Comparison of ENCODE assay signal across 8 mouse cellular contexts in the genomic region with DNA sequence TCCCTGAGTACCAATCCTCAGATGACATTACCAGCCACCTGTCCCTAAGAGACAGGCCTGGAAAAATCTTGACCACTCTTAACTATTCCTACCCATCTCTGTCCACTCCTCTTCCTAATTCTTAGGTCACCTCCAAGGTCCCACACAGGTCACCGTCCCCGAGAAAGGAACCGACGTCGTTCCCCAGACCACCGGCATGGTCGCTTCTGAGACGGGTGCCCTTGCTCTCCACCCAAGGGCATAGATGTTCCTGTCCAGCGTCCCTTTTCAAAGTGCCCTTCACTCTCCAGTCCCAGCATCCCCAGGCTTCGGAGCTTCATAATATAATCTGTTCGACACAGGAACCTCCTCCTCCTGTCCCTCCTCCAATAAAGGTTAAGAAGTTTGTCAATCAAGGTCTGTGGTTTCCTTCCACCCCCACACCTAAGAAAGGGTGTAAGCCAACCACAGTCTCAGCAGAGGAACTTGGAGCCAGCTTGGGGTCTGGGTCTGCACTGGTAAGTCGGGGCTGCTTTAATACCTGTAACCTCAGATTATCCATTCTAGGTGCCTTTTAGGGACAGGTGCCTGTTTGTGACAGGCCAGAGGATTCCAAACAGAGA. TPM values are rescaled to one million over a fixed set of nuclear protein-coding genes. Genes with fewer than 3 reads are reported as not detected.
A peak's percentile ranks its signal among the peaks of the same experiment; 100 is the strongest.
DNase-seq lines count a peak whose midpoint lies in the region; ATAC-seq lines count a peak whose summit lies in the region.

Igflr1 (plus strand) TSS at position 458 of the 602 bp plus-strand sequence.

- no peaks in the 10 kb centered on the region for H3K27me3 ChIP-seq in forebrain, embryonic 12.5 days
- no peaks in the 10 kb centered on the region for H3K27me3 ChIP-seq in forebrain, embryonic 16.5 days (replicated peaks; ENCODE audit: control insufficient read depth, insufficient read depth, low read length)
- no peaks in the 10 kb centered on the region for H3K27me3 ChIP-seq in neural tube, embryonic 11.5 days (ENCODE audit: control insufficient read depth, insufficient read depth, low read length)
- H3K27me3 ChIP-seq in neural tube, embryonic 15.5 days (replicated peaks): no peaks in the 10 kb centered on the region

- H3K4me2 ChIP-seq in forebrain, embryonic 12.5 days: no peak within 1 kb of the TSS
- H3K4me2 ChIP-seq in forebrain, embryonic 16.5 days (ENCODE audit: low read length): no peak within 1 kb of the TSS
- no peak within 1 kb of the TSS for H3K4me2 ChIP-seq in neural tube, embryonic 11.5 days (ENCODE audit: low read depth)
- H3K4me2 ChIP-seq in neural tube, embryonic 15.5 days: peak within 1 kb of the TSS; percentile 79

- H3K9me3 ChIP-seq in forebrain, embryonic 12.5 days: no peaks in the 10 kb centered on the region
- H3K9me3 ChIP-seq in forebrain, embryonic 16.5 days (ENCODE audit: control insufficient read depth, low read length): no peaks in the 10 kb centered on the region
- H3K9me3 ChIP-seq in neural tube, embryonic 11.5 days (ENCODE audit: control insufficient read depth, low read length): no peaks in the 10 kb centered on the region
- H3K9me3 ChIP-seq in neural tube, embryonic 15.5 days (replicated peaks): no peaks in the 10 kb centered on the region

- no peak for ATAC-seq in forebrain, embryonic 12.5 days (ENCODE audit: low FRiP score)
- no peak for ATAC-seq in forebrain, embryonic 16.5 days
- no peak for ATAC-seq in neural tube, embryonic 11.5 days (ENCODE audit: insufficient read depth, low FRiP score, low TSS enrichment)
- ATAC-seq in neural tube, embryonic 15.5 days (ENCODE audit: low FRiP score): no peak

- no peak for DNase-seq in neural tube, embryonic 11.5 days (ENCODE audit: low spot score)
- DNase-seq in neural tube, embryonic 10.5 days (ENCODE audit: extremely low spot score, low spot score): no peak
- DNase-seq in large intestine, adult 2 months (ENCODE audit: low read depth, low spot score): no peak
- DNase-seq in right cerebral cortex, postnatal 4 days: no peak
- no peak for DNase-seq in lung, postnatal 25 days (ENCODE audit: low spot score)

- H3K9ac ChIP-seq in forebrain, embryonic 12.5 days: no peak within 1 kb of the TSS
- no peak within 1 kb of the TSS for H3K9ac ChIP-seq in forebrain, embryonic 16.5 days (replicated peaks; ENCODE audit: low read depth, low read length)
- no peak within 1 kb of the TSS for H3K9ac ChIP-seq in neural tube, embryonic 11.5 days (ENCODE audit: low read length)
- H3K9ac ChIP-seq in neural tube, embryonic 15.5 days (replicated peaks): no peak within 1 kb of the TSS

- H3K36me3 ChIP-seq in forebrain, embryonic 12.5 days (replicated peaks): peaks cover 46% of the 10 kb centered on the region
- H3K36me3 ChIP-seq in forebrain, embryonic 16.5 days (ENCODE audit: control insufficient read depth, insufficient read depth): peaks cover 16% of the 10 kb centered on the region
- H3K36me3 ChIP-seq in neural tube, embryonic 11.5 days (ENCODE audit: control insufficient read depth, insufficient read depth, low read length): peaks cover 11% of the 10 kb centered on the region
- H3K36me3 ChIP-seq in neural tube, embryonic 15.5 days: peaks cover 44% of the 10 kb centered on the region

- peaks cover 17% of the 10 kb centered on the region for H3K4me1 ChIP-seq in forebrain, embryonic 12.5 days
- peaks cover 16% of the 10 kb centered on the region for H3K4me1 ChIP-seq in forebrain, embryonic 16.5 days (replicated peaks; ENCODE audit: control insufficient read depth, insufficient read depth, low read length)
- peaks cover 6% of the 10 kb centered on the region; the same call in 1 of the 2 replicates for H3K4me1 ChIP-seq in neural tube, embryonic 11.5 days (ENCODE audit: control insufficient read depth, insufficient read depth, low read length)
- peaks cover 24% of the 10 kb centered on the region for H3K4me1 ChIP-seq in neural tube, embryonic 15.5 days

- WGBS in forebrain, embryonic 12.5 days: 96% methylated on average over 12 of the region's 12 CpGs
- 97% methylated on average over 12 of the region's 12 CpGs for WGBS in forebrain, embryonic 16.5 days
- WGBS in neural tube, embryonic 11.5 days: 96% methylated on average over 12 of the region's 12 CpGs
- 95% methylated on average over 12 of the region's 12 CpGs for WGBS in large intestine, adult 2 months
- WGBS in neural tube, embryonic 15.5 days: 96% methylated on average over 12 of the region's 12 CpGs

- no peak within 1 kb of the TSS for H3K27ac ChIP-seq in forebrain, embryonic 12.5 days
- no peak within 1 kb of the TSS for H3K27ac ChIP-seq in forebrain, embryonic 16.5 days (ENCODE audit: low read length)
- no peak within 1 kb of the TSS for H3K27ac ChIP-seq in neural tube, embryonic 11.5 days (ENCODE audit: low read depth, low read length)
- no peak within 1 kb of the TSS for H3K27ac ChIP-seq in neural tube, embryonic 15.5 days (replicated peaks)

- H3K4me3 ChIP-seq in forebrain, embryonic 12.5 days (replicated peaks): peak within 1 kb of the TSS; percentile 77; the same call in 1 of the 2 replicates
- H3K4me3 ChIP-seq in forebrain, embryonic 16.5 days (replicated peaks; ENCODE audit: low read length): no peak within 1 kb of the TSS
- 0 out of 2 replicates have a peak within 1 kb of the TSS, but pooled peaks have one; percentile 80 for H3K4me3 ChIP-seq in neural tube, embryonic 11.5 days (ENCODE audit: low read depth, low read length)
- H3K4me3 ChIP-seq in neural tube, embryonic 15.5 days (replicated peaks): no peak within 1 kb of the TSS; the same call in 1 of the 2 replicates

RNA-seq across cellular contexts. Expression of gene Igflr1, which starts in this region (rescaled TPM):
- polyA plus RNA-seq in forebrain, embryonic 12.5 days (2016; fragmentation: Nextera tagmentation; extraction: Ambion mirVana): 3.4 and 5.6 TPM in 2 replicates
- 5.8 and 6.3 TPM in 2 replicates for polyA plus RNA-seq in forebrain, embryonic 16.5 days (2015; fragmentation: Nextera tagmentation; extraction: Ambion mirVana)
- polyA plus RNA-seq in neural tube, embryonic 11.5 days (2014; fragmentation: Nextera tagmentation; extraction: Ambion mirVana): 1.3 and 3.6 TPM in 2 replicates
- 9.2 and 10.3 TPM in 2 replicates for polyA plus RNA-seq in large intestine, adult 2 months (2012; rRNA removed)
- polyA plus RNA-seq in neural tube, embryonic 15.5 days (2015; fragmentation: Nextera tagmentation; extraction: Ambion mirVana): 4.1 and 4.7 TPM in 2 replicates

Comparison
In these comparisons a context has a peak if more than half of its experiments do, and no peak if none do; other contexts are left out.
1. H3K4me3 ChIP-seq: peak in forebrain, embryonic 12.5 days (single experiment) and neural tube, embryonic 11.5 days (single experiment); none in forebrain, embryonic 16.5 days (single experiment) and neural tube, embryonic 15.5 days (single experiment).